Mouse (Mus musculus): ENCODE results near the gene Theg. TPM values are rescaled to one million over a fixed set of nuclear protein-coding genes. Genes with fewer than 3 reads are reported as not detected.

The Theg gene
- polyA plus RNA-seq, 1 experiment from 2014 or later: not detected

DNA sequence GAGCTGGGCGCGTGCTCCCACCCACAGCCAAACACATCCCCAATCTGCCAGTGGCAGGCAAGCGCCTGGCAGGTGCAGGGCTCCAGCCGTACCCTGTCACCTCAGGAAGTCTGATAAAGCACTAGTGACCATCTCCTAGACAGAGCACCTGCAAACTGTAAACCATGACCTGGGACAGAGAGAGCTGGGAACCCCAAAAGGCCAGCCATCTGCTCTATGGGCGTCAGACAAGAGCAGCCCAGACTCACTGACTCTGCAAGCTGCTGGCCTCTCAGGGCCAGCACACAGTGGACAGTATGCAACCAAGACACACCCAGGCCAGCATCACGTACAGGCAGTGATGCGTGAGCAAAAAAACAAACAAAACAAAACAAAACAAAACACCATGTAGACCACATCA is 8.2 kb downstream of the Theg start:
- Histone ChIP-seq H3K9me3 (replicated peaks) (0 out of 2 replicates have a peak, but pooled peaks cover 3% of the 10 kb centered on the region), H3K27ac (ENCODE audit: poor library complexity, severe bottlenecking) (no peak overlapping the region), H3K4me2 (no peak overlapping the region), H3K27me3 (replicated peaks) (peaks cover 23% of the 10 kb centered on the region), H3K4me3 (no peak overlapping the region), H3K36me3 (no peaks in the 10 kb centered on the region), H3K9ac (no peak overlapping the region), H3K4me1 (replicated peaks) (no peaks in the 10 kb centered on the region)
- 64% methylated on average over 7 of the region's 7 CpGs for WGBS
- ATAC-seq (ENCODE audit: insufficient number of reproducible peaks, low FRiP score): no peak

DNA sequence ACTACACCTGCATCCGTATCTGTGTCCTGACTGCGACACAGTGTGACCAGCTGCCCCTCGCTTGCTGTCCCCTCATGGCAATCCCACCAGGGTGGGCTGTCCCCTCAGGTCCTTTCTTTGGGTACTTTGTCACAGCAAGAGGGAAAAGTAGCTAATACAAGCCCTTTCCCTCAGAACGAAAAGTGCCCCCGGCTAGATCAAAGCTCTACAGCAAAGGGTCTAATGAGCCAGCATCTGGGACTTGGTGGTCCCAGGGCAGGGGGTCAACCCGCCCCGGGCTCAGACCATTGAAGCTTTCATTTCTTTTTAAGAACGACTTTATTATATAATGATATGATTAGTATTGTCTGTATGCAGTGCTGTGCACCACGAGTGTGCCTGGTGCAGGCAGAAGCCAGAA is 8.9 kb downstream of the Theg start:
- ATAC-seq (ENCODE audit: insufficient number of reproducible peaks, low FRiP score): no peak
- 69% methylated on average over 9 of the region's 9 CpGs for WGBS
- Histone ChIP-seq H3K27me3 (replicated peaks) (peaks cover 20% of the 10 kb centered on the region), H3K9ac (no peak overlapping the region), H3K4me2 (no peak overlapping the region), H3K9me3 (replicated peaks) (0 out of 2 replicates have a peak, but pooled peaks cover 3% of the 10 kb centered on the region), H3K27ac (ENCODE audit: poor library complexity, severe bottlenecking) (no peak overlapping the region), H3K4me1 (replicated peaks) (no peaks in the 10 kb centered on the region), H3K4me3 (no peak overlapping the region), H3K36me3 (no peaks in the 10 kb centered on the region)

DNA sequence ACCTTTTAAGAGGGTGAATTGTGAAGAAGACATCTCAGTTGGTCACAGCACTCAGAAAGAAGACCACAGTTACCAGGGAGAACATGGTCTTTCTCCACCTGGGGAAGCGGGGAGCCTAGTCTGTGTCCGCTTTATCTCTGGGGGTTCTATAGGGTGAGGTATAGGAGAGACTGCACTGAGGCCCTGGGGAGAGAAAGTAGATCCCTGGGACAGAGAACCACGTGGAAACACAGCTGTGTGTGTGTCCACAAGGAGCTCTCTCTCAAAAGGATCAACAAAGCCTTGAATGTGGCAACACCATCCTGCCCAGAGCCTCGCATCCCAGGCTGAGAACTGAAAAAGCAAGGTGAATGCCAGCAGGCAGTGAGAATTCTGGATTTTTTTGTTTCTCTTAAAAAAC is 9.8 kb downstream of the Theg start:
- Histone ChIP-seq H3K9me3 (replicated peaks) (0 out of 2 replicates have a peak, but pooled peaks cover 3% of the 10 kb centered on the region), H3K27me3 (replicated peaks) (peaks cover 20% of the 10 kb centered on the region), H3K9ac (no peak overlapping the region), H3K4me1 (replicated peaks) (no peaks in the 10 kb centered on the region), H3K4me2 (no peak overlapping the region), H3K27ac (ENCODE audit: poor library complexity, severe bottlenecking) (no peak overlapping the region), H3K4me3 (no peak overlapping the region), H3K36me3 (no peaks in the 10 kb centered on the region)
- no peak for ATAC-seq (ENCODE audit: insufficient number of reproducible peaks, low FRiP score)
- 69% methylated on average over 4 of the region's 4 CpGs for WGBS

DNA sequence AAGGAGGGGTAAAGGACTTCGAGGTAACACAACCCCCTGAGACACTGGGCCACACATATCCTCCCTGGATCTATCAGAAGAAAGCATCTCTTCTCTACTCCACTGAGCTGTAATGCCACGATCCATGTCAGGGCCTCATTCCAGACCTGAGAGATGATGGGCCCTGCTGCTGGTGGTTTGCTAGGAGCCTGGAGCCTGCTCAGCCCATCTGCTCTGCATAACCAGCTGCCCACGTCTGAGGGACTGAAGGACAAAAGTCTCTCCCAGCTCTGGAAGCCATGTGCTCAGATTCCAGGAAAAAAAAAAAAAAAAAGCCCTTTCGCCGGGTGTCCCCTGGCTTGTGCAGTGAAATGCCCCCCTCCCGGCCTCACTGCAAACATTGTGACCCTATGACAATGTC is 11.4 kb downstream of the Theg start:
- Histone ChIP-seq H3K4me2 (no peak overlapping the region), H3K9ac (no peak overlapping the region), H3K4me1 (replicated peaks) (no peaks in the 10 kb centered on the region), H3K4me3 (no peak overlapping the region), H3K27me3 (replicated peaks) (peaks cover 18% of the 10 kb centered on the region), H3K27ac (ENCODE audit: poor library complexity, severe bottlenecking) (no peak overlapping the region), H3K9me3 (replicated peaks) (peaks cover 5% of the 10 kb centered on the region; the same call in 1 of the 2 replicates), H3K36me3 (no peaks in the 10 kb centered on the region)
- no peak for ATAC-seq (ENCODE audit: insufficient number of reproducible peaks, low FRiP score)
- WGBS: 80% methylated on average over 6 of the region's 6 CpGs

DNA sequence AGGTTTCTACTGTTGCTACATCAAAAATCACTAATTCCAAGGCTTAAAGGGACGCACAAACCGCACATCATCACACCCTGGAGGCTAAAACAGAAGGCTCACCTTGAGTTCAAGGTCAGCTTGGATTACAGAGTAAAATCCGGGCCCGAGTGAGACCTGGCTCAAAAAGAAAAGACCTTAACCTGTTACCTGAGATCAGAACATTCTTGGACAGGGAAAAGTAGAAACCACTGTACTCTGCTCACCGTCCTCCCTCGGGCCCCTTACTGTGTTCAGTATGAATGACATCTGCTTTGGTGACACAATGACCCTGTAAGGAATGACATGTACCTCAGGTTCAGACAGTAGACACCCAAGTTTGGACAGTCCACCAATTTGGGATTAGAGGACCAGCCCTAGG is 12.3 kb downstream of the Theg start:
- no peak for ATAC-seq (ENCODE audit: insufficient number of reproducible peaks, low FRiP score)
- Histone ChIP-seq H3K9ac (no peak overlapping the region), H3K9me3 (replicated peaks) (peaks cover 6% of the 10 kb centered on the region; the same call in 1 of the 2 replicates), H3K4me2 (no peak overlapping the region), H3K36me3 (no peaks in the 10 kb centered on the region), H3K27ac (ENCODE audit: poor library complexity, severe bottlenecking) (no peak overlapping the region), H3K27me3 (replicated peaks) (peaks cover 10% of the 10 kb centered on the region), H3K4me1 (replicated peaks) (no peaks in the 10 kb centered on the region), H3K4me3 (no peak overlapping the region)
- 82% methylated on average over 6 of the region's 6 CpGs for WGBS

DNA sequence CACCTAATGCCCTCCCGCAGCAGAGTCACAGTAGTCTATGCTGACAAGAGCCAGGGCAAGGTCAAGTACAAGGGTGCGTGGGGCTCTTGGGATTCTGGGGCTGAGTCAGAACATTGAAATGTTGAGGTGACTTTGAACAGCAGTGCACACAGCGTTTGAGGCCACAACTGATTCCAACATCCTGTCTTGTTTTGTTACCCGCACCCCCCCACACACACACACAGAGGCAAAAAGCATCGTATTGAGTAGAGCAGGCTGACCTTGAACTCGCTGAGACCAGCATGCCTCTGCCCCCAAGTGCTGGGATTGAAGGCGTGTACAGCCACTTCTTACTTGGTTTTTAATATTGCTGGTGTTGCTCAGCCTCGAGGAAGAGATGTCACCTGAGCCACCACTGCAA is 12.8 kb downstream of the Theg start:
- no peak for ATAC-seq (ENCODE audit: insufficient number of reproducible peaks, low FRiP score)
- Histone ChIP-seq H3K4me1 (replicated peaks) (no peaks in the 10 kb centered on the region), H3K27me3 (replicated peaks) (peaks cover 7% of the 10 kb centered on the region), H3K9ac (no peak overlapping the region), H3K36me3 (no peaks in the 10 kb centered on the region), H3K27ac (ENCODE audit: poor library complexity, severe bottlenecking) (no peak overlapping the region), H3K4me2 (no peak overlapping the region), H3K9me3 (replicated peaks) (peaks cover 6% of the 10 kb centered on the region; the same call in 1 of the 2 replicates), H3K4me3 (no peak overlapping the region)
- WGBS: 76% methylated on average over 8 of the region's 8 CpGs

DNA sequence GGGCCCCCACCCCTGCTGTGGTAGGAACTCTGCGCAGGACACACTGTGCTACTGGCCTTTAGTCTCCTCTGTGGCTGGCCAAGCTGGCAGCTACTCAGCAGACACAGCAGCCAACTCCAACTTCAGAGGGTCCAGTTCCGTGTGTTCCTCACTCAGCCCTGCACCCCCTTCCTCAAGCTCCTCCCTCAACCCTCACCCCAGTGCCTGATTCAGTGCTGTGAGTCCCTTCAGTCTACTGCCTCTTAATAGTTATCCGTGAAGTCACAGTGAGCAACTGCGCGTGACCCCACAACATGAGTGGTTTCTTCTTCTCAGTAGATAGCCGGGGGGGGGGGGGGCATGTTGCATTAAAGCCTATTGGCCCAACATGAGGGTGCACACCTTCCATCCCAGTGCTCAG is 13.5 kb downstream of the Theg start:
- WGBS: 79% methylated on average over 6 of the region's 6 CpGs
- no peak overlapping the region for H3K27ac ChIP-seq (ENCODE audit: poor library complexity, severe bottlenecking)
- no peaks in the 10 kb centered on the region for H3K27me3 ChIP-seq (replicated peaks)
- H3K4me1 ChIP-seq (replicated peaks): no peaks in the 10 kb centered on the region
- no peak overlapping the region for H3K4me3 ChIP-seq
- no peak overlapping the region for H3K4me2 ChIP-seq
- no peak overlapping the region for H3K9ac ChIP-seq
- ATAC-seq (ENCODE audit: insufficient number of reproducible peaks, low FRiP score): no peak
- peaks cover 6% of the 10 kb centered on the region; the same call in 1 of the 2 replicates for H3K9me3 ChIP-seq (replicated peaks)
- no peaks in the 10 kb centered on the region for H3K36me3 ChIP-seq

DNA sequence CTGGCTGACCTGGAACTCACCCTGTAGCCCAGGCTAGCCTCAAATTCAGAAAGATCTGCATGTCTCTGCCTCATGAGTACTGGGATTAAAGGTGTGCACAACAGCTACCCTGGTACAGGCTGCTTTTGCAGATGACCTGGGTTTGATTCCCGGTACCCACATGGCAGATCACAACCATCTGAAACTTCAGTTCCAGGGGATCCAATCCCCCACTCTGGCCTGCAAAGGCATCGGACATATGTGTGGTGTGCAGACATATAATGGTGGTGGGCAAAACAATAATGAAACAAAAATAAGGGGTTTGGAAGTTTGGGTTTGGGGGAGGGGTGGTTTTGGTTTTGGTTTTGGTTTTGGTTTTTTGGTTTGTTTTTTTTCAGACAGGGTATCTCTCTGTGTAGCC is 15.8 kb downstream of the Theg start:
- H3K4me1 ChIP-seq (replicated peaks): no peaks in the 10 kb centered on the region
- no peak overlapping the region for H3K9ac ChIP-seq
- no peak overlapping the region for H3K4me3 ChIP-seq
- H3K27ac ChIP-seq (ENCODE audit: poor library complexity, severe bottlenecking): no peak overlapping the region
- H3K4me2 ChIP-seq: no peak overlapping the region
- H3K9me3 ChIP-seq (replicated peaks): peaks cover 3% of the 10 kb centered on the region; the same call in 1 of the 2 replicates
- WGBS: 86% methylated on average over 2 of the region's 2 CpGs
- H3K27me3 ChIP-seq (replicated peaks): no peaks in the 10 kb centered on the region
- no peaks in the 10 kb centered on the region for H3K36me3 ChIP-seq
- ATAC-seq (ENCODE audit: insufficient number of reproducible peaks, low FRiP score): no peak

DNA sequence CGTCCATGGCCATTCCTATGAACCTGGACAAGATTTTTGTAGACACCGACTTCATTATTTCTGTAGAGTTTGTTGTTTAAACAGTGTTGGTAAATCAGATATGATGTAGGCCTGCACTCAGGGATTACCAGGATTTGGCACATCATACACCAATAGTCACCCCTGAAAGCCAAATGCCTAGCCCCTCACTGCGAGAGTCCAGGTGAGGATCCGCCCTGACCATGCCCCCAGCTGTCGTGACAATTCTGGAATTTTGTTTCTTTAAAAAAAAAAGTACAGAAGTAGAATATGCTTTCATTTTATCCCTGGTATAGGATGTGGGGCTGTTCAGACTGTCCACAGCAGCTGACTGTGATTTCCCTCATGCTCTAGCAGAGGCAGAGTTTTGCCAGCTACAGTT is 17.2 kb downstream of the Theg start:
- no peak for ATAC-seq (ENCODE audit: insufficient number of reproducible peaks, low FRiP score)
- 82% methylated on average over 5 of the region's 5 CpGs for WGBS
- Histone ChIP-seq H3K9ac (no peak overlapping the region), H3K27ac (ENCODE audit: poor library complexity, severe bottlenecking) (no peak overlapping the region), H3K9me3 (replicated peaks) (peaks cover 3% of the 10 kb centered on the region; the same call in 1 of the 2 replicates), H3K27me3 (replicated peaks) (no peaks in the 10 kb centered on the region), H3K36me3 (no peaks in the 10 kb centered on the region), H3K4me2 (no peak overlapping the region), H3K4me1 (replicated peaks) (no peaks in the 10 kb centered on the region), H3K4me3 (no peak overlapping the region)

DNA sequence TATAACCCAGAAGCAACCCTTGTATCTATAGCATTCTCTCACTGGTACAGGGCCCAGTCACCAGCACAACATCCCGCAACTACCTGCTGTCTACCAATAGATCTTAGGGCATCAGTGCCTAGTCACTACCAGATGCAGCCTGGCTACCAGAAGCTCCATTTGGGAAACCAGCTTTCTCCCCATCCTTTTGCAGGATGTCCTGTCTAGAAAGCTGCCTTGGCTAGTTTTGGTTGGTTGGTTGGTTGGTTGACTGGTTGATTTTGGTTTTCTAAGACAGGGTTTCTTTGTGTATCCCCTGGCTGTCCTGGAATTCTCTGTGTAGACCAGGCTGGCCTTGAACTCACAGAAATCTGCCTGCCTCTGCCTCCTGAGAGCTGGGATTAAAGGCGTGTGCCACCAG is 27.4 kb downstream of the Theg start:
- Histone ChIP-seq H3K4me2 (no peak overlapping the region), H3K9me3 (replicated peaks) (peaks cover 3% of the 10 kb centered on the region; the same call in 1 of the 2 replicates), H3K4me1 (replicated peaks) (no peaks in the 10 kb centered on the region), H3K36me3 (no peaks in the 10 kb centered on the region), H3K4me3 (no peak overlapping the region), H3K27me3 (replicated peaks) (0 out of 2 replicates have a peak, but pooled peaks cover 3% of the 10 kb centered on the region), H3K27ac (ENCODE audit: poor library complexity, severe bottlenecking) (no peak overlapping the region), H3K9ac (no peak overlapping the region)
- no peak for ATAC-seq (ENCODE audit: insufficient number of reproducible peaks, low FRiP score)
- WGBS: 83% methylated on average over 2 of the region's 2 CpGs

DNA sequence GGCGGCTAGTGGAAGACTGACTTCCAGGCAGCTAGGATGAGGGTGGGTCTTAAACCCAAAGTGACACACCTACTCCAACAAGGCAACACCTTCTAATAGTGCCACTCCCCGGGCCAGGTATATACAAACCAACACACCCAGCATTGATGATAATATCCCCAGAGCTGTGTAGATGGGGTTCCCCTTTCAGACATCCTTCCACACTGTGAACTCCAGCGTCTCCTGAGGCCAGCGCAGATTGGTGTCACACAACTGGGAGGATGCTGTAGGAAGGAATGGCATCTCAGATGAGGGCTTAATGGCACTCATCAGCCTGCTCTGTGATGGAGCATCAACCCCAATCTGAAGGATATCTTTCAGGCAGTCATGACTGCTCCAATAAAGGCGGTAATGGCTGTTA is 29.6 kb downstream of the Theg start:
- H3K4me2 ChIP-seq: no peak overlapping the region
- peaks cover 15% of the 10 kb centered on the region for H3K4me1 ChIP-seq (replicated peaks)
- H3K27me3 ChIP-seq (replicated peaks): 0 out of 2 replicates have a peak, but pooled peaks cover 3% of the 10 kb centered on the region
- no peaks in the 10 kb centered on the region; the same call in 1 of the 2 replicates for H3K9me3 ChIP-seq (replicated peaks)
- H3K27ac ChIP-seq (ENCODE audit: poor library complexity, severe bottlenecking): no peak overlapping the region
- no peak for ATAC-seq (ENCODE audit: insufficient number of reproducible peaks, low FRiP score)
- H3K9ac ChIP-seq: no peak overlapping the region
- WGBS: 88% methylated on average over 5 of the region's 5 CpGs
- no peak overlapping the region for H3K4me3 ChIP-seq
- H3K36me3 ChIP-seq: no peaks in the 10 kb centered on the region

DNA sequence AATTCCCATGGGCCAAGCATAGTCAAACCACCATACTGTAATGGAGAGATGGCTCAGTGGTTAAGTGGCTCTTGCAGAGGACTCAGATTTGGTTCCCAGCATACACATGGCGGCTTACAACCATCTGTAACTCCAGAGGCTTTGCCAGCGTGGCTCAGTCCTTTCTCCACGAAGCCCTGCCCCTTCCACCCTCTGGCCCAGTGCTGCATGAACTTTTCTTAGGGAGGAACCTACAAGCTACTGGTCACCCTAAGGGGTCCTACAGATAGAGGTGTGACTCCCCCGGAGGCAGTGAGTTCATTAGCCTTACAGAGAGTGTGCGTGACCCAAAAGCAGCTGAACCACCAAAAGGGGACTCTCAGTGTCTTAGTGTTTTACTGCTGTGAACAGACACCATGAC is 30.2 kb downstream of the Theg start:
- no peak for ATAC-seq (ENCODE audit: insufficient number of reproducible peaks, low FRiP score)
- no peaks in the 10 kb centered on the region; the same call in 1 of the 2 replicates for H3K9me3 ChIP-seq (replicated peaks)
- 83% methylated on average over 5 of the region's 5 CpGs for WGBS

More for the DNA sequence above, 30.2 kb downstream of the Theg start:
- Histone ChIP-seq H3K4me1 (replicated peaks) (peaks cover 19% of the 10 kb centered on the region), H3K36me3 (no peaks in the 10 kb centered on the region), H3K4me3 (no peak overlapping the region), H3K9ac (no peak overlapping the region), H3K4me2 (no peak overlapping the region), H3K27ac (ENCODE audit: poor library complexity, severe bottlenecking) (no peak overlapping the region), H3K27me3 (replicated peaks) (0 out of 2 replicates have a peak, but pooled peaks cover 3% of the 10 kb centered on the region)
